Mouse (Mus musculus): ENCODE data around the gene Polr2l. TPM values are rescaled to one million over a fixed set of nuclear protein-coding genes. Genes with fewer than 3 reads are reported as not detected.

Gene Polr2l
- polyA plus RNA-seq, 1 experiment from 2014 or later = 73.8 TPM

Other genes with a start within 250 kb of the Polr2l start
- 107 and 112 TPM in 2 replicates for gene Phrf1, start 246.3 kb downstream of the Polr2l start, polyA plus RNA-seq (2016; fragmentation: Nextera tagmentation; extraction: Ambion mirVana)
- 0.81 and 0.84 TPM in 2 replicates for gene Irf7, start 208.7 kb downstream of the Polr2l start, polyA plus RNA-seq (2016; fragmentation: Nextera tagmentation; extraction: Ambion mirVana)
- not detected in 2 replicates for gene Cdhr5, start 198.3 kb downstream of the Polr2l start, polyA plus RNA-seq (2016; fragmentation: Nextera tagmentation; extraction: Ambion mirVana)
- gene Sct, start 196.0 kb downstream of the Polr2l start, polyA plus RNA-seq (2016; fragmentation: Nextera tagmentation; extraction: Ambion mirVana) = 0.64 and 1.3 TPM in 2 replicates
- gene Drd4, start 183.1 kb downstream of the Polr2l start, polyA plus RNA-seq (2016; fragmentation: Nextera tagmentation; extraction: Ambion mirVana) = 0.39 and 0.68 TPM in 2 replicates
- gene Deaf1, start 147.4 kb downstream of the Polr2l start, polyA plus RNA-seq (2016; fragmentation: Nextera tagmentation; extraction: Ambion mirVana) = 85.9 and 88.3 TPM in 2 replicates
- gene Tmem80, start 147.4 kb downstream of the Polr2l start, polyA plus RNA-seq (2016; fragmentation: Nextera tagmentation; extraction: Ambion mirVana) = 64.9 and 68.9 TPM in 2 replicates
- 0.86 and 1.4 TPM in 2 replicates for gene Eps8l2, start 136.3 kb downstream of the Polr2l start, polyA plus RNA-seq (2016; fragmentation: Nextera tagmentation; extraction: Ambion mirVana)
- gene Taldo1, start 82.9 kb downstream of the Polr2l start, polyA plus RNA-seq (2016; fragmentation: Nextera tagmentation; extraction: Ambion mirVana) = 362 and 364 TPM in 2 replicates
- gene Gatd1, start 61.0 kb downstream of the Polr2l start, polyA plus RNA-seq (2016; fragmentation: Nextera tagmentation; extraction: Ambion mirVana) = 47.0 and 48.2 TPM in 2 replicates
- gene Cend1, start 45.6 kb downstream of the Polr2l start, polyA plus RNA-seq (2016; fragmentation: Nextera tagmentation; extraction: Ambion mirVana) = 19.3 and 22.7 TPM in 2 replicates
- gene Slc25a22, start 37.2 kb downstream of the Polr2l start, polyA plus RNA-seq (2016; fragmentation: Nextera tagmentation; extraction: Ambion mirVana) = 52.6 and 52.7 TPM in 2 replicates
- gene Pidd1, start 31.1 kb downstream of the Polr2l start, polyA plus RNA-seq (2016; fragmentation: Nextera tagmentation; extraction: Ambion mirVana) = 9.6 and 12.3 TPM in 2 replicates
- gene Rplp2, start 27.8 kb downstream of the Polr2l start, polyA plus RNA-seq (2016; fragmentation: Nextera tagmentation; extraction: Ambion mirVana) = 884 and 899 TPM in 2 replicates
- 15.6 and 18.3 TPM in 2 replicates for gene Pnpla2, start 19.9 kb downstream of the Polr2l start, polyA plus RNA-seq (2016; fragmentation: Nextera tagmentation; extraction: Ambion mirVana)
- gene Cracr2b, start 14.0 kb downstream of the Polr2l start, polyA plus RNA-seq (2016; fragmentation: Nextera tagmentation; extraction: Ambion mirVana) = 5.4 and 6.0 TPM in 2 replicates
- 14.8 and 15.6 TPM in 2 replicates for gene Cd151, start 7.7 kb downstream of the Polr2l start, polyA plus RNA-seq (2016; fragmentation: Nextera tagmentation; extraction: Ambion mirVana)
- 25.3 and 32.6 TPM in 2 replicates for gene Tspan4, start 108 bp upstream of the Polr2l start, polyA plus RNA-seq (2016; fragmentation: Nextera tagmentation; extraction: Ambion mirVana)
- gene Chid1, start 64.7 kb upstream of the Polr2l start, polyA plus RNA-seq (2016; fragmentation: Nextera tagmentation; extraction: Ambion mirVana) = 29.3 and 30.2 TPM in 2 replicates
- 109 and 113 TPM in 2 replicates for gene Ap2a2, start 87.0 kb upstream of the Polr2l start, polyA plus RNA-seq (2016; fragmentation: Nextera tagmentation; extraction: Ambion mirVana)
- gene Muc6, start 180.2 kb upstream of the Polr2l start, polyA plus RNA-seq (2016; fragmentation: Nextera tagmentation; extraction: Ambion mirVana) = 0.08 and 0.15 TPM in 2 replicates
- 0.18 TPM in 1 of 2 replicates, not detected in the other for gene Muc2, start 215.2 kb upstream of the Polr2l start, polyA plus RNA-seq (2016; fragmentation: Nextera tagmentation; extraction: Ambion mirVana)

Data from midbrain, embryonic 12.5 days (tissue).